Mouse (Mus musculus) embryo, embryonic 10.5 days (tissue): ENCODE results near the gene Trappc12.
A peak's percentile ranks its signal among the peaks of the same experiment; 100 is the strongest.

Experiments used
- DNase-seq: peaks from one replicate; pipeline ENCODE4 v3.0.0-alpha.2; 2015; ENCODE audit warnings: low spot score

The Trappc12 gene

GRCm38 (mm10) chr12:28688996-28689395 lies 61.3 kb downstream of the Trappc12 start:
- no peak for DNase-seq

GRCm38 (mm10) chr12:28686199-28686879 lies 63.9 kb downstream of the Trappc12 start:
- no peak for DNase-seq

GRCm38 (mm10) chr12:28685771-28686170 lies 64.5 kb downstream of the Trappc12 start:
- no peak for DNase-seq

- no peak for DNase-seq
These were observed 65.6 kb downstream of the Trappc12 start for GRCm38 (mm10) chr12:28684674-28685073.

- DNase-seq, result no peak
These were observed 74.4 kb downstream of the Trappc12 start for GRCm38 (mm10) chr12:28675925-28676209.

- DNase-seq, result peak; percentile 87
These were observed 74.9 kb downstream of the Trappc12 start, which contains the start of gene Adi1 for GRCm38 (mm10) chr12:28675121-28675924. TSS of gene Adi1 (plus strand) at chr12:28675231.

- no peak for DNase-seq
These were observed 76.1 kb downstream of the Trappc12 start for GRCm38 (mm10) chr12:28674038-28674720.

- DNase-seq, result no peak
These were observed 83.0 kb downstream of the Trappc12 start for GRCm38 (mm10) chr12:28667287-28667686.

- no peak for DNase-seq
These were observed 83.5 kb downstream of the Trappc12 start for GRCm38 (mm10) chr12:28666734-28667133.

GRCm38 (mm10) chr12:28662628-28663027 lies 87.6 kb downstream of the Trappc12 start:
- no peak for DNase-seq

- DNase-seq, result peak; percentile 94
These were observed 100.8 kb downstream of the Trappc12 start, which contains the start of gene Rnaseh1 for GRCm38 (mm10) chr12:28649141-28650110. TSS of gene Rnaseh1 (plus strand) at chr12:28649602.
